Mouse (Mus musculus): ENCODE measurements around the gene Babam2.

- TF ChIP-seq CHD2 (IDR thresholded peaks at IDR 0.05; ENCODE audit: low read depth, low read length) (no peak), ZNF384 (IDR thresholded peaks at IDR 0.05; ENCODE audit: low read depth, low read length) (no peak)
Observed at GRCm38 (mm10) chr5:31860831-31861624, 163.5 kb downstream of the Babam2 start.

Measured in ES-E14 (cell line).